Mouse (Mus musculus) small intestine, adult 2 months (tissue): ENCODE measurements around the gene Ugt1a1.

Source experiments
- CTCF ChIP-seq: fragments of 200-500 bp; IDR thresholded peaks from 2 replicates; pipeline ENCODE4 v1.5.1; 2012; ENCODE audit warnings: low read depth, mild to moderate bottlenecking, control low read depth, inconsistent platforms, low read length, moderate library complexity, mixed read lengths; ENCODE audit not compliant: insufficient replicate concordance, insufficient read length; ENCODE audit errors: extremely low read depth
- POLR2A ChIP-seq: fragments of 200-500 bp; IDR thresholded peaks from 2 replicates; pipeline ENCODE4 v1.6.1; 2012; ENCODE audit warnings: low read depth, mild to moderate bottlenecking, control low read depth, inconsistent platforms, low read length, moderate library complexity

- TF ChIP-seq CTCF (no peak), POLR2A (no peak)
Measured at GRCm38 (mm10) chr1:88257681-88258080, 45.9 kb downstream of the Ugt1a1 start.
